Mouse (Mus musculus) small intestine, adult 2 months (tissue): Measurements from ENCODE around the gene Snd1.

Source experiments
- CTCF ChIP-seq: fragments of 200-500 bp; IDR thresholded peaks from 2 replicates; pipeline ENCODE4 v1.5.1; 2012; ENCODE audit warnings: low read depth, mild to moderate bottlenecking, control low read depth, inconsistent platforms, low read length, moderate library complexity, mixed read lengths; ENCODE audit not compliant: insufficient replicate concordance, insufficient read length; ENCODE audit errors: extremely low read depth
- POLR2A ChIP-seq: fragments of 200-500 bp; IDR thresholded peaks from 2 replicates; pipeline ENCODE4 v1.6.1; 2012; ENCODE audit warnings: low read depth, mild to moderate bottlenecking, control low read depth, inconsistent platforms, low read length, moderate library complexity

- TF ChIP-seq CTCF (no peak), POLR2A (no peak)
Observed at GRCm38 (mm10) chr6:28517050-28517449, 42.1 kb downstream of the Snd1 start.
